Mouse (Mus musculus): ENCODE measurements at regions not wholly inside any gene's neighbourhood (a gene's known extent, or its start where the extent isn't known, plus 50 kb on each side); places are given as distances from the start of the nearest gene placed in this dataset.

- H3K27me3 ChIP-seq, result no peaks in the 10 kb centered on the region
- H3K36me3 ChIP-seq, result no peaks in the 10 kb centered on the region
- no peaks in the 10 kb centered on the region for H3K4me1 ChIP-seq
- no peak overlapping the region for H3K9ac ChIP-seq
- no peak for ATAC-seq (ENCODE audit: borderline replicate concordance, extremely low read depth, low FRiP score, low TSS enrichment)
- no peak overlapping the region for H3K27ac ChIP-seq
- no peak overlapping the region for H3K4me2 ChIP-seq
- H3K9me3 ChIP-seq, result no peaks in the 10 kb centered on the region
- H3K4me3 ChIP-seq, result no peak overlapping the region
Measured at GRCm38 (mm10) chr9:71015400-71015799, 63.4 kb upstream of the Lipc start.

- no peaks in the 10 kb centered on the region for H3K36me3 ChIP-seq
- no peak overlapping the region for H3K4me2 ChIP-seq
- H3K9ac ChIP-seq, result no peak overlapping the region
- H3K4me3 ChIP-seq, result no peak overlapping the region
- H3K27me3 ChIP-seq, result no peaks in the 10 kb centered on the region; the same call in 1 of the 2 replicates
- H3K4me1 ChIP-seq, result no peaks in the 10 kb centered on the region
- 59% methylated on average over 1 of the region's 1 CpGs for WGBS
- H3K9me3 ChIP-seq, result no peaks in the 10 kb centered on the region
- H3K27ac ChIP-seq, result no peak overlapping the region
- ATAC-seq (ENCODE audit: borderline replicate concordance, extremely low read depth, low FRiP score, low TSS enrichment), result no peak
Measured at GRCm38 (mm10) chr9:71012399-71012798, 60.4 kb upstream of the Lipc start.

- no peak for ATAC-seq (ENCODE audit: borderline replicate concordance, extremely low read depth, low FRiP score, low TSS enrichment)
- no peaks in the 10 kb centered on the region for H3K4me1 ChIP-seq
- 90% methylated on average over 2 of the region's 2 CpGs for WGBS
Measured at GRCm38 (mm10) chr9:71004631-71005030, 52.6 kb upstream of the Lipc start.

More at GRCm38 (mm10) chr9:71004631-71005030, 52.6 kb upstream of the Lipc start:
- H3K4me3 ChIP-seq, result no peak overlapping the region
- H3K27me3 ChIP-seq, result no peaks in the 10 kb centered on the region; the same call in 1 of the 2 replicates
- H3K4me2 ChIP-seq, result no peak overlapping the region
- no peak overlapping the region for H3K9ac ChIP-seq
- H3K9me3 ChIP-seq, result no peaks in the 10 kb centered on the region
- H3K36me3 ChIP-seq, result no peaks in the 10 kb centered on the region
- H3K27ac ChIP-seq, result no peak overlapping the region
